Mouse (Mus musculus) pancreas, adult 10 weeks (tissue): Measurements from ENCODE around the gene Prrt4. TPM values are rescaled to one million over a fixed set of nuclear protein-coding genes. Genes with fewer than 3 reads are reported as not detected.

ENCODE experiments used
- polyA plus RNA-seq: library from polyadenylated mRNA; stranded (reverse); fragments of 350-450 nt; fragmentation: Illumina TruSeq; extraction: RNeasy Lipid Tissue Mini Kit (QIAGEN cat#74804); gene quantifications from one replicate; pipeline ENCODE4 v1.2.3, GENCODE M21; 2015; ENCODE audit warnings: low read depth, low replicate concordance; ENCODE audit not compliant: insufficient read depth

Gene Prrt4
- polyA plus RNA-seq = 0.31 TPM

GRCm38 (mm10) chr6:29178888-29179658, at the start of gene Prrt4:
TSS of gene Prrt4 (minus strand) at chr6:29179584.

GRCm38 (mm10) chr6:29215881-29216501, 36.6 kb upstream of the Prrt4 start, which contains the start of gene Impdh1:
TSS of gene Impdh1 (minus strand) at chr6:29216364.

GRCm38 (mm10) chr6:29164314-29165244, 14.8 kb downstream of the Prrt4 start, which contains the start of gene Rbm28:
TSS of gene Rbm28 (minus strand) at chr6:29165006.

Other genes with a start within 250 kb of the Prrt4 start
- 1.9 TPM for gene Lep, start 119.4 kb downstream of the Prrt4 start, polyA plus RNA-seq
- 13.7 TPM for gene Rbm28, start 14.6 kb downstream of the Prrt4 start, polyA plus RNA-seq
- gene Impdh1, start 36.8 kb upstream of the Prrt4 start, polyA plus RNA-seq = 26.2 TPM
- gene Hilpda, start 92.9 kb upstream of the Prrt4 start, polyA plus RNA-seq = 2.7 TPM
- gene Fam71f2, start 100.0 kb upstream of the Prrt4 start, polyA plus RNA-seq = 1.2 TPM
- not detected for gene Fam71f1, start 139.6 kb upstream of the Prrt4 start, polyA plus RNA-seq
- 42.3 TPM for gene Calu, start 168.5 kb upstream of the Prrt4 start, polyA plus RNA-seq
- not detected for gene Opn1sw, start 208.9 kb upstream of the Prrt4 start, polyA plus RNA-seq
- gene Ccdc136, start 216.7 kb upstream of the Prrt4 start, polyA plus RNA-seq = 1.1 TPM